Mouse (Mus musculus) spleen, embryonic (tissue): ENCODE measurements around the gene Bik.

Source experiments
- CTCF ChIA-PET: fragments of 350-600 bp; sonication (Branson Sonifier 250); formaldehyde crosslinking; loops from one replicate; lab custom pipeline; 2022; lab: Charles Lee

Gene Bik

DNA sequence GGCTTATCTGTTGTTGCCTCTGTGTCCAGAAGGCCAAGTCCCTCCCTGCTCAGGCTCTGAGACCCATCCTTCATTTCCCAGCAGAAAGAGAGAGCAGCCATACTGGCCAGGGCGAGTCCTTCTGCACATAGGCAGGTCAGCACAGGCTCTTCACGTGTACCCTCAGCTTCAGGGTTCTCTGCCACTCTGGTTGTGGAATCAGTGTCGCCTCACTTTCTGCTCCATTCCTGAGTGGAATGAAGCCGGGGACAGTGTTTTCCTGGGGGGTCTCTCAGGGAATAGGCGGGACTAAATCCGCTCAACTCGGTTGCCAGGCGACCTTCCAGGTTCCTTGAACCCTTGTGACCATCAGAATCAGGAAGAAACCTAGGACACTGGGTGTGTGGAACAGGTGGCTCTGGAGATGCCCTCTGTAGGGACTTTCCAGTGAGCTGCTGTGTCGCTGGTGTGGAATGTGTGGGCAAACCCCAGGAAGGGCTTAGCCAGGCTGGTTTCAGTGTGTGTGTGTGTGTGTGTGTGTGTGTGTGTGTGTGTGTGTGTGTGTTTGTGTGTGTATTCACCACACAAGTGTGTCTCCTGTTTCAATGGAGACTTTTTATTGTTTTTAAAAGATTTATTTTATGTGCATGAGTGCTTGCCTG, 15.1 kb downstream of the Bik start:
- CTCF ChIA-PET = no interaction called here

DNA sequence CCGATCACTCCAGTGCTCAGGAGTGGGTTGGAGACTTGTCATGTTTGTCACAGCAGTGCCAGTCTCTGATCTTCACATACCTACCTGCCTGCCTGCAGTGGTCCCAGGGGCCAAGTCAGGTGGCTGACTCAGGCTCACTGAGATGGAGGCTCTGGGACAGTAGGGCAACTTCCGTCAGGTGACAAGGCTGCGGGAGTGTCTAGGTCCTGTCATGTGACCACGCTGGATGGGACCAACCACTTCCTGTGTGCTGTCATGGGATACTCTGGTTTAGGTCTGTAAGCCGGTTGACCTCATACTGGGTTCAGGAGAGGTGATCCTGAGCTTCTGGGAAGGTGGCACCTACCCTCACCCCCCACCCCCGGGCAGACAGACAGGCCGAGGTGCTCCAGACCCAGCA, 19.4 kb downstream of the Bik start:
- CTCF ChIA-PET = no interaction called here

DNA sequence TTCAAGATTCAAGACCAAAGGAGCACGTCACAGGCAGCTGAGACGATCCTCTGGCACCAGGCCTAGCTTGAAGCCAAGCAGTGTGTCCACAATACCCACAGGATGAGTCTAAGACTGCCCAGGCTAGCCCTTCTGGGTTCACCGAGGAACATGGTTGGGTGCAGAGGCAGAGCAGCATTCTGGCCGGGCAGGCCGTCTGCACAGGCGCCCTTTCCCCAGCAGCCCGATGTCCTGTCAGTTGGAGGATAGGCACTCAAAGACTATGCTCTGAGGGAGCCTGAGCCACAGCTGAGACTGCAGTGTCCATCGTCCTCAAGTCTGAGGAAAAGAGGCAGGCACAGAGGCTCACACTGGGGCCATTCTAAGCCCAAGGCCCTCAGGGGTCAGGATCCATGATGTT, 20.5 kb downstream of the Bik start:
- CTCF ChIA-PET = no interaction called here

DNA sequence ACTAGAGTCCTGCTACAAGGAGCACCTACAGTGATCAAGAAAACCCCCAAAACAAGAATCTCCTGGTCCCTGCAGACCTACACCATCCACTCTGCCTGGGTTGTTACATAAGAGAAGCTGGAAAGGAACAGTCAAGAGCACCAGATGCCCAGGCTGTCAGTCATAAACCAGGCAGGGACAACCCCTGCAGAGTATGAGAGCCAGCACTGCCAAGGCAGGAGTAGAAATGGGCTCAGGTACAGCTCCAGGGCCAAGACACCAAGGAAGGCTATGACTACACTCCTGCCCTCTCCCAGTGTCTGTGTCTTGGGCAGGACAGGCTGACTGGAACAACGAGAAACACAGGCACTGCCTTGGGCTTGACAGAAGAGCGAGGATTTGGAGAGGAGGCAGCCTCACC, 23.5 kb downstream of the Bik start:
- CTCF ChIA-PET = interaction anchor here (1.1 kb wide), 1 partner anchor 10 kb away, joined by 3 read pairs; no protein-coding TSS in a partner anchor

DNA sequence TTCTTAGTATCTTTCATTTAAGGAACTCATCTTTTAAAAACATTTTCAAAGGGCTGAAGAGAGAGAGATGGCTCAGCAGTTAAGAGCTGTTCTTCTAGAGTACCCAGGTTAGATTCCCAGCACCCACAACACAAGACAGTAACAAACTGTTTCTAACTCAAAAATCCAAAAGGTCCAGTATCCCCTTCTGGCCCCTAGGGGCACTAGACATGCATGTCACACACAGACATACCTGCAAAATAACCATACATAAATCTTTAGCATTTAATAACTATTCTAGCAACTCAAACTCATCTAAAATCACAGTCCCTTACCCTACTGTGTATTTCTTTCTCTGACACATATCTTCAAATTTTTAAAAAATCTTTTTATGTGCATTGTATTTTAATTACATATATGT, 27.2 kb downstream of the Bik start:
- CTCF ChIA-PET = no interaction called here

DNA sequence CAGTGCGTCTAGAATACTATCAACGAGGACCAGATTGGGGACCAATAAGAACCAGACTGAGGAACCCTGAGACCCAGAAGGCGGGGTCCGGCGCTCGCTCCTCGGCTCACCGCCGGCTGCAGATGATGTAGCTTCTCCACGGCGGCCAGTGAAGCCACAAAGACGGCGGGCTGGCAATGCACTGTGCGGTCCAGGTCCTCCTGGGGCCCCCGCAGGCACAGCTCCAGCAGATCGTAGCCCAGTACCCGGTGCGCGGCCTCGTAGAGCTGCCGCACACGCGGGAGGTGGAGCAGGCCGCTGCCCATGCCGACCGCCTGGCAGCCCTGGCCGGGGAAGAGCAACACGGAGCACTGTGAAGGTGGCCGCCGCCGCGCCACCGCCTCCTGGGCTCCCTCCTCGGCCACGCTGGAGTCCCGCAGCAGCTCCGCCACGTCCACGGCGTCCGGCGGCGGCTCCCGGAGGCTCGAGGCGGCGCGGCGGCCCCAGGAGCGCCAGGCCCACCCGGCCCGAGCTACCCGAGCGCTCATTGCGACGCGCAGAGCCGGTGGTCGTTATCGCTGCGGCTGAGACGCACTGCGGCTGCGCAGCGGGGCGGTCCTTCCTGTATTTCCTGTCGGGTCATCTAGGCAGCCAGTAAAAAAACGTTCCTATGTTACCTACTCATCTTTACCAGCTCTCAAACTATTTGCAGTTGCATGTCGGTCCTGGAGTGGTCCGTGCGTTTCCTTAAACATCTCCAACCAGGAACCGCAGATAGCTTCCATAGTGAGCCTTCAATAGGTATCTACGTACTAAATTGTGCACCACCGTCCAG, 28.7 kb downstream of the Bik start:
- CTCF ChIA-PET = interaction anchor here (0.6 to 1.1 kb wide), 3 partner anchors 7 to 43 kb away, joined by 3 to 4 read pairs (median 3); no protein-coding TSS in a partner anchor

DNA sequence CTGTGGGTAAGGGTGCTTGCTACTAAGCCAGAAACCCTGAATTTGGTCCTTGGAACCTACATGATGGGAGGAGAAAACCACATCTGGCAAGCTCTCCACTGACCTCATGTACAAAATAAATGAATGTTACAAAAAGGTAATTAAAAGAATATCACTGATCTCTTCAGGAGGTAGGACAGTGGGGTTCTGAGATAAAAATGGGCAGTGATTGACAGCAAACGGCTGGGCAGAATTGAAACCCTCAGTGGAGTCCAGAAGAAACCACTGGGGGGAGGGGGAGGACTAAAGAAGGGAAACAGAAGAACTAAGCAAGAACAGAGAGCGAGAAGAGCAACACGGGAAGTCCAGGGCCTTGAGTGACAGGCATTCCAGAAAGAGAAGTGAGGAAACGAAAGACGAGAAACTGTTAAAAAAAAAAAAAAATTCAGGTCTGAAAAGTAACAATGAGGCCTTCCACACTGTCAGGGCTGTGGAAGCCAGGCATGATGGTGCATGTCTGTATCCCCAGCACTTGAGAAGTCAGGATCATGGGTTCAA, 34.3 kb downstream of the Bik start:
- CTCF ChIA-PET = interaction anchor here (0.7 to 1.1 kb wide), 3 partner anchors 10 to 113 kb away, joined by 3 to 7 read pairs (median 3); no protein-coding TSS in a partner anchor

DNA sequence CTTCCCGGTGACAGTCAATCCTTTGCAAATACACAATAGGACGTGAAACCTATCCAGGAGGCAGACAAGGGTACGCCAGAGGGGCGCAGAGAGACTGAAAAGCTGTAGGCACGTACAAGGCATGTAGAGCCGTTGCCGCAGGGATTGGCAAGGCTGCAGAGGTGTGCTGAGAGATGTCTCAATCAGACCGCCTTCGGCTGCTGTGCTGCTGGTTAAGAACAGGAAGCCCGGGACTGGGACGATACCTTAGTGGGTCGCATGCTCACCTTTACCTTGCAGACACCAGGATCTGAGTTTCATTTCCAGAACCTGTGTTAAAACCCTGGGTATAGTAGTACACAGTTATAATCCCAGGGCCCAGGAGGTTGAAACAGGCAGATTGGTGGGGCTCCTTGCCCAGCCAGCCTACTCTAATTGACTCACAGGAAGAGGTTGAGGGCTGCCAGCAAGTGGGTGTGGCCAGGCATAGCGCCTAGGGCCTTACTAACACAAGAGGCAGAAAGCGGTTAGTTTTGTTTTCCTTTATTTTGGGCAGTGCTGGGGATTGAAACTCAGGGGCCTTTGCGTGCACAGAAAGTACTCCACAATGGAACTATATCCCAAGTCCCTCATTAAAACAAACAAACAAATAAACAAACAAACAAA, 36.1 kb downstream of the Bik start:
- CTCF ChIA-PET = no interaction called here

DNA sequence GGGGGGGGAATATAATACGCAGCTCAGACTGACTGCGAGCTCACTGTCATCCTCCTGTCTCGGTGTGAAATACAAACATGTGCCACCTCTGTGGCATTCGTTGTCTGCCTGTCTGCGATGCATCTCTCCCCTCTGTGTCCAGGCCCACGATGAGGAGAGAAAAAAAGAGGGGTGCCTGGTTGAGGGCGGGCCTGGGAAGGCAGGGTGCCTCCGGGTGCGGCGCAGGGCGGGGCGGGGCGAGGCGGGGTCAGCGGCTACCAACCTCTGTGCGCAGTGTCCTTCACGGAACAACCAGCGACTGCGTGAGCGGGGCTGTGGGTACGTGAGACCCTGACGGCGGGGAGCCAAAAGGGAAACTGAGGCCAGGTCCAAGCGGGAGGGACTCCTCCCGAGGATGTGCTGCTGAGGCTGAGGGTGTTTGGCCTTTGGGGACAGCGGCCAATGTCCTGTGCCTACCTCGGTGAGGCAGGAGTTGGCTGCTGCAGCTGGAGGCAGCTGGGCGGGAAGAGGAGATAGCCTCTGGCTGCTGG, 36.7 kb downstream of the Bik start, which contains the start of the genes Tspo and Mcat:
Tspo (plus strand) TSS at position 266 of the 530 bp plus-strand sequence.
Mcat (minus strand) TSS at position 461 of the 530 bp plus-strand sequence.
- CTCF ChIA-PET = no interaction called here

DNA sequence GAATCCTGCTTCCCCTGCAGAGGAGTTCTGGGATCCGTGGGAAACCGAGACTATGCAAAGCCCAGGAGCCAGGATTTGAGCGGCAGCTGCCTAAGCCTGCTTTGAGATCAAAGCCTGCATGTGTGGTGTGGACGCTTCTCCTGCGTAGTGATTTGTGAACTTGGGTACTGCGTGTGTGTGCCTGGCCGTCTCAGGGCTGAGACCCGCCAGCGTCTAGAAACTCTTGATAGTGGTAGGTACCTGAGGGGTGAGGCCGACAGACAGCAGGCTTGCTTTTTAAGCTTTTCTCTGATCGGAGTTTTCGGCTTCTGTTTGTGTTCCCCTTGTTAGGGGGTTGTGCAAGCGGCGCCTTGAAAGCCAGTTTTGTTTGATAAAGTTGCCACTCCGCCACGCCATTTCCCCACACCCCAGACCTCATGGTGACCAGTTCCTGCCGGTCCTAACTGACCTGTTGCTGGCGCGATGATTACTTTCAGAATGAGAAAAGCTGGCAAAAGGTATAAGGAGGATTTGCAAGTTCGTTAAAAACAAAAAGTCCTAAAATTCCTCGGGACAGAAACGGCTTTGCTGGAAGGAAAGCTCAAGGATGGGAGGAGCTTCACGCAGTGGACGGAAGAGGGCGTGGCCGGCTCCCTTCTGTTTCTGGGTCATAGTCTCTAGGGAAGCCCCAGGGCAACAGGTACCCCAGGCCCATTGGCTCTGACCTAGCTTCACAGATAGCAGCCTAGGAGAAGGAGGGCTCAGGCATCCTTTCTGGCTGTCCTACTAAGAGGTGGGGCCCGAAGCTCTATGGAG, 37.4 kb downstream of the Bik start:
- CTCF ChIA-PET = interaction anchor here (0.6 kb wide), 1 partner anchor 15 kb away, joined by 3 read pairs; no protein-coding TSS in a partner anchor

DNA sequence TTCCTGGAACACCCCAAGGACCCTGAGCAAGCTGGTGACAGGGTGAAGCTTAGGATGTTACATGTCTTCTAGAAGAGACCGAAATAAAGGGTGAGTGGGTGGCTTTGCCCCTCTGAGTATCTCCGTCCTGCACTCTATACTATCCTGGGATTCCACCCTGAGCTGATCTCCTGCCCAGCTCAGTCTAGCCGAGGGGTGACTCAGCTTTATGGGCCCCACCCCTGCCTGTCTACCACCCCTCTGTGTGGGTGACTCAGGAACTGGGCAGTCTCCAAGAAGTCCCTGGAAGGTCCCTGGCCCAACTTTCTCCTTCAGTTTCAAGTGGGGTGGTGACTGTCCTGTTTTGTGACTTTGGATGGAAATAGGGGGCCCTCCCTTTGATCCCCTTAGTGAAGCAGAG, 38.8 kb downstream of the Bik start:
- CTCF ChIA-PET = no interaction called here

DNA sequence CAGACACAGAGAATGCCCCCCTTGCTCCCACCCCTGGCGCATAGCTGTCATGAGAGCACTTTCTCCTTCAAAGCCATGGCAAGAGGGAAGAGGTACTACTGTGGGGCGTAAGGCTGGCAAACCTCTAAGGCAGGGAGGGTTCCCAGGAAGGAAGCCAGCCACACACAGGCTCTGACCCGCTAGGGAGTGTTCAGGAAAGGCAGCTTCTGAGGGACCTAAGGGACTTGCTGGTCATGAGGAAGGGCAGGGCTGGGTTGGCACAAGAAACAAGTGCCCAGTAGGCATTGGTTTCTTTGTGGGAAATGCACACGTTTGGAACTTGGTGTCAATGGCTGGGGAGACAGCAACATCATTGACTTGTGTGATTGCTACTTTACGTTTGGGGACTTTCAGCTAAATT, 39.3 kb downstream of the Bik start:
- CTCF ChIA-PET = no interaction called here

DNA sequence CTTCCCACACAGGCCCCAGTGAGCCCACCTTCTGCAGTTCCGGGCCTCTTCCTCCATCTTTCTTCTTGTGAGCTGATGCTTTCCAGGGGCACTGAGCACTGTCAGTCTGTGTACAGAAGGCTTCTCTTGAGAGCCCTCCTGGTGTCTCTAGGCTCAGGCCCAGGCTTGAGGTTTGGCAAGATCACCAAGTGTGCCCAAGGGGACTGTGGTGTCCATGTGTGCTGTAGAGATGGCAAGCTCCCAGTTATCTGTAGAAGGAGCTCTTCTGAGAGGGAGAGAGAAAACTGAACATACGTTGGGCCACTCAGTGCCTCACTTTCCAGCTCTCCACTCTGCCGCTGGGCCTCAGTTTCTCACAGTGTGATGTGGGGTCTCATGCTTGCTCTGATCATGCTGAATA, 41.1 kb downstream of the Bik start:
- CTCF ChIA-PET = no interaction called here

DNA sequence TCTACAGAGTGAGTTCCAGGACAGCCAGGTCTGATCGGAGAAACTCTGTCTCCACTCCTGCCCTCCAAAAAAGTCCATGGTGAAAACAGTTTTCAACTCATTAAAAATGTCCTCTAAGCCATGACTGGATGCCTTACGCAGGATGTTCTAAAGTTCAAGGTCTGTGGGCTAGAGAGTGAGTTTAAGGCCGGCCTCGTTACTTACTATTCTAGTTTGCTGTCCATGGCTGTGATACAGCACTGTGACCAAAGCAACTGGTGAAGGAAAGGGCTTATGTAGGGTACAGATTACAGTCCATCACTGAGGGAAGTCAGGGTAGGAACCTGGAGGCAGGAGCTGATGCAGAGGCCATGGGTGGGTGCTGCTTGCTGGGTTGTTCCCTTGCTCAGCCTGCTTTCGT, 41.9 kb downstream of the Bik start:
- CTCF ChIA-PET = no interaction called here

DNA sequence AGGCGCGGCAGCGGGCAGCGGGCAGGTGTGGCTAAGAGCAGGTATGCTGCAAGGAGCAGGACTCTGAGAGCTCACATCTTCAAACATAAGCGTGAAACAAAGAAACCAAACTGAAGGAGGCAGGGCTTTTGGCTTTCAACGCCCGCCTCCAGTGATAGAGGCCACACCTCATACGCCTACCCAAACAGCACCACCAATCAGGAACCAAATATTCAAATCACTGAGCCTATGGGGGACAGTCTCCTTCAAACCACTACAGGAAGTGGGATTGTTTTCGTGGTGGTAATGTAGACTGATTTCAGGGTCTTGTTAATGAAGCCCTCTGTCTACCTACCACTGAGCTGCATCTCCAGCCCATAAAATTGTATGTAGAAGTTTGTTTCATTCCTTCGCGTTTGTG, 43.0 kb downstream of the Bik start:
- CTCF ChIA-PET = no interaction called here

DNA sequence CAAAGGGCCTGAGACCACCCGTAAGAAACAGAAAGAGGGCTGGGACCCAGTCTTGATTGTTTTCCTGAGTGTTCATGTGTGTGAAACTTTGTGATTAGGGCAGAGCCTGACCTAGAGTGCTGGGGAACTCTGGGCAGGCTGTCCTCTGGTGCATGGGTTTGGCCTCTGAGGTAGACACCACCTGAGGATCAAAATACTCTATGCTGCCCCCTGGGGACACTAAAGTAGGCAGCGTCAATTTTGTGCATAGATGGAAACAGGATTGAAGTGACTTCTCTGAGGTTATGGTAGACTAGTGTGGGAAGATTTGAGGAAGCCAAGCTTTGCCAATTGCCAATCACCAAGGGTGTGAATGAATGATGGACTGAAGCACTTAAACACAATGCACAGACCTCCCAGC, 44.0 kb downstream of the Bik start:
- CTCF ChIA-PET = no interaction called here

DNA sequence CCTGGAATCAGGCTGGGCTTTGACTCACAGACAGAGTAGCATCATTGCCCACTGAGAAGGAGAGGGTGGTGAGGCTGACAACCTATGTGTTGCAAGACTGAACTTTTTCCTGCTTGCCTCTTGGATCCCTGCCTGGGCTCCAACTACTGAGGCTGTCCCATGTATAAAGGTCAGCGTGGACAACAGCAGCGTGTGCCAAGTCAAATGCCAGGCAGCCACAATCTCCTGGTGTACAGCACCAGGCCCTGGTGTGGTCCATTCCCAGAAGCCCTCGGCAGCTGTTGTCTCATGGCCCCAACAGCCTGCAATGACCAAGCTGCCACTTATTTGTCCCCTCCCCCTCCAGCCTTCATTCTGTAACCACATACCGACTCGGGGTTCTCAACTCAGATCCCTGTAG, 45.0 kb downstream of the Bik start:
- CTCF ChIA-PET = no interaction called here

DNA sequence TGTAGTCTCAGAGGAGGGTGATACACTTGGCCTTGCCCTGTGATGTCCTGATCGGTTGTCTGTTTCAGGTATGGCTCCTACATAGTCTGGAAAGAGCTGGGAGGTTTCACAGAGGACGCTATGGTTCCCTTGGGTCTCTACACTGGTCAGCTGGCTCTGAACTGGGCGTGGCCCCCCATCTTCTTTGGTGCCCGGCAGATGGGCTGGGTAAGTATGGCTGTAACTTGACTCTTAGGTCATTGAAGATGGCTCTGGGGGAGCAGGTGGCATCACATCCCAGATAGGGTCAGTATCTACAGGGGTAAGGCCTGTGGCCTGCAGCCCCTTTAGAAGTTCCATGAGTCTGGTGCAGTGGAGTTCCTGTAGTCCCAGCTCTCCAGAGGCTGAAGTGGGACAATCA, 45.5 kb downstream of the Bik start:
- CTCF ChIA-PET = no interaction called here

DNA sequence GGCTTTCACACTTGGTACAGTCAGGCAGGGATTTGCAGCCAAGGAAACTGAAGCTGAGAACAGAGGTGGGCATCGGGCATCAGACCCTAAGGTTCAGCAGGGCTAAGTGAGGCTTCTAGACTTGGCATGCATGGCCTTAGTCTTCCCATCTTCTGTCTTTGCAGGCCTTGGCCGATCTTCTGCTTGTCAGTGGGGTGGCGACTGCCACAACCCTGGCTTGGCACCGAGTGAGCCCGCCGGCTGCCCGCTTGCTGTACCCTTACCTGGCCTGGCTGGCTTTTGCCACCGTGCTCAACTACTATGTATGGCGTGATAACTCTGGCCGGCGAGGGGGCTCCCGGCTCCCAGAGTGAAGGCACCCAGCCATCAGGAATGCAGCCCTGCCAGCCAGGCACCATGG, 46.9 kb downstream of the Bik start:
- CTCF ChIA-PET = no interaction called here

DNA sequence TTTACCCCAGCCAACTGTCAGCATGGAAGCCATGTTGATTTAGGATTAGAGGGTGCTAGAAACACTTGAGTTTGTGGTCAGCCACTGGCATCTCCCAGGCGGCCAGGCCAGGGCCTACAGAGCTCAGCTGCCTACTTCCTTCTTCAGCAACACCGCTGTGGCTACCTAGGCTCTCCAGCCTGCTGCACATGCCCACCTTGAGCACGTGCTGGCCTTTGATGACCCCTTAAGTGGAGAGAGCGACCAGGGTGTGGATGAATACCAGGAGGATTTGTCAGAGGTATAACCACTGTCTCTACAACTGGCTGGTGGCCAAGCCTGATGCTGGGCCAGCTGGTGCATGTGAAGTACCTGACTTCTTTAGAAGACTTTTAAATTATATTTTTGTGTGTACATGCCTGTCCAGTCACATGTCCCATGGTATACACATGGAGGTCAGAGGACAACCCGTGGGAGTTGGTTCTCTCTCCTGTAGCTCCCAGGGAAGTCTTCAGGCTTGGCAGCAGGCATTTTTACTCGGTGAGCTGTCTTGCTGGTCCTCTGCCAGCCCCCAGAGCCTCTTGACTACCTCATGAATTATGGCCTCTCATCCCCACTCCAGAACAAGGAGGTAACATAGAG, 48.2 kb downstream of the Bik start:
- CTCF ChIA-PET = interaction anchor here (0.5 kb wide), 1 partner anchor 130 kb away, joined by 6 read pairs; no protein-coding TSS in a partner anchor

DNA sequence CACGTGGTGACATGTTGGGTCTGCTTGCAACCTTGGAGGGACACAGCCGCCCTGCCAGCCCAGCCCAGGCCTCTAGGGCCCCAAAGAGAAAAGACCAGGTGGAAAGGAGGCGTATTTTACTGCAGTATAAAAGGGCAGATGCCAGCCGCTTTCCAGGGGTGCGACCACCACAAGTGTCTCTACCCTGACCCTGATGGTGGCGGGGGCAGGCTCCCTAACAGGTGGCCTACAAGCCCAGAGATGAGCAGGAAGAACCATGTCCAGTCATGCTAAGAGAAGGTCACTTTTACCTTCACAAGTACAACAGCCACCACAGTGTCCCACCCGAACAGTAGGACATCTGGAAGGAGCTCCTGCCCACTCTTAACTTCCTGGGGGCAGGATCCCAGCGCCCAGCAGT, 48.9 kb downstream of the Bik start:
- CTCF ChIA-PET = no interaction called here
